Mouse (Mus musculus): ENCODE data around the gene Polg2. TPM values are rescaled to one million over a fixed set of nuclear protein-coding genes. Genes with fewer than 3 reads are reported as not detected.
A peak's percentile ranks its signal among the peaks of the same experiment; 100 is the strongest.
"Not testable (repeated sequence)": the region's sequence is repeated elsewhere in the genome, so short reads cannot be mapped to it uniquely, and the experiment has no call there.

Polg2 gene
- polyA plus RNA-seq, 1 experiment from 2014 or later, result 9.3 TPM

DNA sequence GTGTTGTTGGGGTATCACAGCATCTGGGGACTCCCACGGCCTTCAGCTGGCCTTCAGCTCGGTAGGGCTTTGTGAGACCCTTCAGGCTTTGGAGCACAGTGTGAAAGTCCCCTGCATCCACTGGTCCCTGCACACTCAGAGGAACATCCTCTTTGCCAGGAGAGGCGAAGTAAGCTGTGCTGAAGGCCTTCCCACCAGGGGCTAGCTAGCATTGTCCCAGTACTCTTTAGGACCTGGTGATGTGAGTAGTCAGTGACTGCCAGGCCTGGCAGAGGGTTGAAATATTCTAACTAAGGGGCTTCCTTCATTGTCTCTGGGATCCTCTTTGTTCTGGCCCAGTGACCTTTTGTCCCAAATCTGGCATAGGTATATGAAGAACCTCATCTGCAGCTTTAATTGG lies 42.7 kb downstream of the Polg2 start:
- Histone ChIP-seq H3K36me3 (ENCODE audit: control insufficient read depth, insufficient read depth, low read length) (no peaks in the 10 kb centered on the region), H3K27ac (ENCODE audit: low read depth, low read length) (no peak overlapping the region; the same call in 1 of the 2 replicates), H3K4me3 (ENCODE audit: low read depth, low read length) (no peak overlapping the region), H3K9ac (ENCODE audit: low read depth, low read length) (no peak overlapping the region), H3K9me3 (ENCODE audit: control insufficient read depth, low read length) (no peaks in the 10 kb centered on the region), H3K4me2 (no peak overlapping the region), H3K27me3 (replicated peaks; ENCODE audit: control insufficient read depth, insufficient read depth, low read length) (no peaks in the 10 kb centered on the region), H3K4me1 (replicated peaks; ENCODE audit: control insufficient read depth, insufficient read depth, low read length) (peaks cover 4% of the 10 kb centered on the region; the same call in 1 of the 2 replicates)
- 74% methylated on average over 3 of the region's 3 CpGs for WGBS
- DNase-seq (ENCODE audit: low spot score) (no peak), ATAC-seq (replicated peaks; ENCODE audit: low FRiP score) (no peak)

DNA sequence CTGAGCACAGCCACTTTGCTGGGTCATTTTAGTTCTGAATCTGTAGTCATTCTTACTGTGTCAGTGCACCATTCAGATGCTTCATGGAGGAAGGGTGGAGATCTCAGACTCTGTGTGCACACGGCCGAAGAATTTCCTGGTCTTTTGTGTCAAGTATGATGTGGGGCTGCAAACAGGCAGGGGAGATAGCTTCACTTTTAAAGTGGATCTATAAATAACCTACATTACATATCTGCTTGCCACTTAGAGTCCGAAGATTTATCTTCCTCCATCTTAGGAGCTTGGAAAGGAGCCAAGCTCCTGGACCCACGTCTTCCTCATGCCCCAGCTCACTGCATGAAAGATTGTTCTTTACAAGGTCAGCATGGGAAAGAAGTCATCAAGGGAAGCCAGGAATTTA lies 48.6 kb downstream of the Polg2 start:
- Histone ChIP-seq H3K9me3 (ENCODE audit: control insufficient read depth, low read length) (0 out of 2 replicates have a peak, but pooled peaks cover 2% of the 10 kb centered on the region), H3K27ac (ENCODE audit: low read depth, low read length) (no peak overlapping the region), H3K4me1 (replicated peaks; ENCODE audit: control insufficient read depth, insufficient read depth, low read length) (peaks cover 11% of the 10 kb centered on the region), H3K9ac (ENCODE audit: low read depth, low read length) (no peak overlapping the region), H3K4me3 (ENCODE audit: low read depth, low read length) (no peak overlapping the region), H3K36me3 (ENCODE audit: control insufficient read depth, insufficient read depth, low read length) (no peaks in the 10 kb centered on the region), H3K27me3 (replicated peaks; ENCODE audit: control insufficient read depth, insufficient read depth, low read length) (no peaks in the 10 kb centered on the region), H3K4me2 (no peak overlapping the region)
- no peak for DNase-seq (ENCODE audit: low spot score)
- 63% methylated on average over 4 of the region's 4 CpGs for WGBS
- ATAC-seq (replicated peaks; ENCODE audit: low FRiP score), result no peak

DNA sequence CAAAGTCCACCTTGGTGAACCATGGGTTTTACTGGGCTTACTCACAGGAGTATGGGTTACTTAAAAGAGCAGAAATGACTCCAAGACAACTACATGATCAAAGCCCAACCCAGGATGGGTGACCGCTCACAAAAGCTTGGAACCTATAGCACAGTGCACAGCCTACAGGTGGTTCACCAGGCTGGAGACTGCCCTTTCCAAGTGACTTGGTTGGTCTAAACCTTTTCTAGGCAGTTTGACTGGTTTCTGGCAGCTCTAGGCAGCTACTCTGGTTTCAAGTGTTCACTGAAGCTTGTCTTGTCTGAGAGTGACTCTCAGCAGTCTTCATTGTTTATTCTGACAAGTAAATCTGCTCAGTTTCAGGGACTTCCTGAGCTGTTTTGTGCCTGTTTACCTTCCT lies 49.7 kb downstream of the Polg2 start:
- 83% methylated on average over 1 of the region's 1 CpGs for WGBS
- H3K4me1 ChIP-seq (replicated peaks; ENCODE audit: control insufficient read depth, insufficient read depth, low read length), result peaks cover 12% of the 10 kb centered on the region

DNA sequence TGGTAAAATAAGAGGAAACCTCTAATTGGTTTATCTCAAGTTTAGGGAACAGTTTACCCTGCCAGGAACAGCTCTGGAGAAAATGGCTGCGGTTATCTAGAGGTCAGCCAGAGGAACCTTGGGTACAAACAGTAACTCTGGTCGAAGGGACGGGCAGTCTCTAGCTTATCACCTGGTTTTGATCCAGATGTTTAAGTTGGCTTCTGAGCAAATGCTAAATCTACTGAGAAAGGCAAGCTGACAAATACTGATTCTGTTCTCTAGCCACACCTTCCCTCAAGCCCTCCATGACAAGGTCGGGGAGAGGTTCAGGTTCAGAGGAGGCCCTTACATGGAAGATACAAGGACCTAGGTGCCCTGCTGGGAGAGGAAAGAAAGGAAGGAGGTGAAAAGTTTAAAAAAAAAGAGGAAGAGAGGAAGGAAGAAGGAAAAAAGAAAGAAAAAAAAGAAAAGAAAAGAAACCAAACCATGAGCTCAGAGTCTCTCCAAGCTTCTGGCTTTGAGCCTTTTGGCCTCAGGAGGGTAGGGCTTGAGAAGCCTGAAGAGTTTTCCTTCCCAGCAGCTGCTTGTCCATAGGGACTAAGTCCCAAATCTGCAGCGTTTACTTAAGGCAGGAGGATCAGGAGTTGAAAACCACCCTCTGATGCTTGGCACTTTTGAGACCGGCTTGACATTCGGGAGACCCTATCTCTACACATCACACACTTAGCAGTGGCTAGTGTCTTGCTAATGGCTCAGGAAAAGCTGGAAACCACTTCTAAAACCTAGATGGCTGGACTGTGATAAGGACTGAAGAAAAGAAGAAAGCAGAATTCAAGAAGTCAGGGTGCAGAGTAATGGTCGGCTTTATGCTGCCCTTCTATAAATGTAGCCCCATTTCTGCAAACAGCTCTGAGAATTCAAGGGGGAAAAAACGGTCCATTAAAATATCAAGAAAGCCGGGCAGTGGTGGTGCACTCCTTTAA lies 50.7 kb downstream of the Polg2 start:
- Histone ChIP-seq H3K27ac (ENCODE audit: low read depth, low read length) (no peak overlapping the region), H3K4me1 (replicated peaks; ENCODE audit: control insufficient read depth, insufficient read depth, low read length) (peaks cover 15% of the 10 kb centered on the region), H3K4me3 (ENCODE audit: low read depth, low read length) (no peak overlapping the region), H3K27me3 (replicated peaks; ENCODE audit: control insufficient read depth, insufficient read depth, low read length) (no peaks in the 10 kb centered on the region), H3K9me3 (ENCODE audit: control insufficient read depth, low read length) (0 out of 2 replicates have a peak, but pooled peaks cover 2% of the 10 kb centered on the region), H3K4me2 (no peak overlapping the region), H3K36me3 (ENCODE audit: control insufficient read depth, insufficient read depth, low read length) (no peaks in the 10 kb centered on the region), H3K9ac (ENCODE audit: low read depth, low read length) (no peak overlapping the region)
- DNase-seq (ENCODE audit: low spot score), result no peak
- ATAC-seq (replicated peaks; ENCODE audit: low FRiP score), result peak; percentile 36; the same call in 1 of the 2 replicates
- WGBS, result 42% methylated on average over 10 of the region's 10 CpGs

More for the DNA sequence above, 49.7 kb downstream of the Polg2 start:
- ATAC-seq (replicated peaks; ENCODE audit: low FRiP score) (no peak), DNase-seq (ENCODE audit: low spot score) (no peak)
- Histone ChIP-seq H3K27ac (ENCODE audit: low read depth, low read length) (no peak overlapping the region), H3K9me3 (ENCODE audit: control insufficient read depth, low read length) (0 out of 2 replicates have a peak, but pooled peaks cover 2% of the 10 kb centered on the region), H3K27me3 (replicated peaks; ENCODE audit: control insufficient read depth, insufficient read depth, low read length) (no peaks in the 10 kb centered on the region), H3K9ac (ENCODE audit: low read depth, low read length) (no peak overlapping the region), H3K36me3 (ENCODE audit: control insufficient read depth, insufficient read depth, low read length) (no peaks in the 10 kb centered on the region), H3K4me3 (ENCODE audit: low read depth, low read length) (no peak overlapping the region), H3K4me2 (no peak overlapping the region)

DNA sequence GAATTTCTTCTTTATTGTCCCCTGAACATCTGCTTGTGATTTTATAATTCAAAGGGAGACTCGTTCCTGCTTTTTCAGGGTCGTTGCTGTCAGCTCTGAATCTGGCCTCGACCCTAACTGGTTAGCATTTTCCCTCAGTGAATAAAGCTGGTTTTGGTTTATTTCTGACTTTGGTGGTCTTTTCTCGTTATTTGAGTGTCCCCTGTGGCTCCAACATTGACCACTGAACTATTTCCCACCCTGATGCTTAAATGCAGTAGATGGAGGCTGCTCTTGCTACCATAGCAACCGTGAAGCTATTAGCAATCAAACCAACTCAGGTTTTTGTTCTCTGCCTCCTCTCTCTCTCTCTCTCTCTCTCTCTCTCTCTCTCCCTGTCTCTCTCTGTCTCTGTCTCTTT lies 51.4 kb downstream of the Polg2 start:
- Histone ChIP-seq H3K9me3 (ENCODE audit: control insufficient read depth, low read length) (0 out of 2 replicates have a peak, but pooled peaks cover 2% of the 10 kb centered on the region), H3K9ac (ENCODE audit: low read depth, low read length) (no peak overlapping the region), H3K4me2 (no peak overlapping the region), H3K27ac (ENCODE audit: low read depth, low read length) (no peak overlapping the region; the same call in 1 of the 2 replicates), H3K4me3 (ENCODE audit: low read depth, low read length) (no peak overlapping the region), H3K27me3 (replicated peaks; ENCODE audit: control insufficient read depth, insufficient read depth, low read length) (no peaks in the 10 kb centered on the region), H3K36me3 (ENCODE audit: control insufficient read depth, insufficient read depth, low read length) (no peaks in the 10 kb centered on the region), H3K4me1 (replicated peaks; ENCODE audit: control insufficient read depth, insufficient read depth, low read length) (peaks cover 21% of the 10 kb centered on the region)
- DNase-seq (ENCODE audit: low spot score), result no peak
- WGBS, result 73% methylated on average over 5 of the region's 5 CpGs
- ATAC-seq (replicated peaks; ENCODE audit: low FRiP score), result no peak

DNA sequence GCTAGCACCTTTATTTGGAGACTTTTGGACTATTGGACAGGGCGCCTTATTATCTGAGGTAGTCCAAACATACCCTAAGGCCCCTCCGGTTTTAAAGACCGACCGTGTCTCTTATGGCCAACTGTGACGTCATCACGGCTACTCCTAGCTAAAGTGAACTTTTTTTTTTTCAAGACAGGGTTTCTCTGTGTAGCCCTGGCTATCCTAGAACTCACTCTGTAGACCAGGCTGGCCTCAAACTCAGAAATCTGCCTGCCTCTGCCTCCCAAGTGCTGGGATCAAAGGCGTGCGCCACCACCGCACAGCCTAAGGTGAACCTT lies 54.5 kb downstream of the Polg2 start:
- H3K4me2 ChIP-seq; H3K4me3 ChIP-seq (ENCODE audit: low read depth, low read length); DNase-seq (ENCODE audit: low spot score); H3K36me3 ChIP-seq (ENCODE audit: control insufficient read depth, insufficient read depth, low read length); H3K27me3 ChIP-seq (replicated peaks; ENCODE audit: control insufficient read depth, insufficient read depth, low read length); H3K9ac ChIP-seq (ENCODE audit: low read depth, low read length); H3K27ac ChIP-seq (ENCODE audit: low read depth, low read length); H3K9me3 ChIP-seq (ENCODE audit: control insufficient read depth, low read length); ATAC-seq (replicated peaks; ENCODE audit: low FRiP score): not testable (repeated sequence)
- H3K4me1 ChIP-seq (replicated peaks; ENCODE audit: control insufficient read depth, insufficient read depth, low read length), result peaks cover 27% of the 10 kb centered on the region
- 87% methylated on average over 9 of the region's 9 CpGs for WGBS

DNA sequence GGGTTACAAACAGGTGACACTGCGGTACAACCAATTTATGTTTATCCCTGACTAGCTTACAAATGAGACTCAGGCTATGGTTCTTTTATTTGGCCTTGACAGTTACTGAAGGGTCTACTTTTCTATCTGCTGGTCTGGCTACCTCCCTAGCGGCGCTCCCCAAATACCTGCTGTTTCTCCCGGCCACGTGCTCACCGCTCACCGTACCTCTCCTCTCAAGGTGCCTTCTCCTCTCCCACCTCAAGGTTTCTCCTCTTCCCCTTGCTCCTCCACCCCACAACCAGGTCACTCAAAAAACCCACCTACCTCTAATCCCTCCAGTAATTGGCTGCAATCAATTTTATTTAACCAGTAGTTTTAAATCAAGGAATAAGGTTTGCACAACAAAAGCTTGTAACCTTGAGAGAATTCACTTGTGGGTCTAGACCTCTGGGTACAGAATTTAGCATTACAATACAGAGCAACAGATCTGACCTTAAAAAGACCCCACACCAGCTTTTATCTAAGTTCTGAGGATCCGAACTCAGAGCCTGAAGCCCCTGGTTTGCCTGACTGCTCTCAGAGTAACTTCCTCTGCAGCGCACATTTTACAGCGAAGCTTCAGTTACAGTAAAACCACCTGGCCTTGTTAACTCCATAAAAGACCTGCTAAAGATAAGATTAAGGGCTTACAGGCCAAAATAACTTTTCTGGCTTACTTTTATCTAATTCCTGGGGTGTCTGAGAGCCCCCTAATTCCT lies 55.0 kb downstream of the Polg2 start:
- no peak overlapping the region; the same call in 1 of the 2 replicates for H3K4me2 ChIP-seq
- no peak overlapping the region for H3K9ac ChIP-seq (ENCODE audit: low read depth, low read length)
- H3K4me3 ChIP-seq (ENCODE audit: low read depth, low read length), result no peak overlapping the region
- no peaks in the 10 kb centered on the region for H3K9me3 ChIP-seq (ENCODE audit: control insufficient read depth, low read length)
- 82% methylated on average over 10 of the region's 10 CpGs for WGBS
- no peaks in the 10 kb centered on the region for H3K27me3 ChIP-seq (replicated peaks; ENCODE audit: control insufficient read depth, insufficient read depth, low read length)
- H3K36me3 ChIP-seq (ENCODE audit: control insufficient read depth, insufficient read depth, low read length), result no peaks in the 10 kb centered on the region
- no peak for ATAC-seq (replicated peaks; ENCODE audit: low FRiP score)
- DNase-seq (ENCODE audit: low spot score), result no peak
- H3K27ac ChIP-seq (ENCODE audit: low read depth, low read length), result no peak overlapping the region
- H3K4me1 ChIP-seq (replicated peaks; ENCODE audit: control insufficient read depth, insufficient read depth, low read length), result peaks cover 27% of the 10 kb centered on the region

DNA sequence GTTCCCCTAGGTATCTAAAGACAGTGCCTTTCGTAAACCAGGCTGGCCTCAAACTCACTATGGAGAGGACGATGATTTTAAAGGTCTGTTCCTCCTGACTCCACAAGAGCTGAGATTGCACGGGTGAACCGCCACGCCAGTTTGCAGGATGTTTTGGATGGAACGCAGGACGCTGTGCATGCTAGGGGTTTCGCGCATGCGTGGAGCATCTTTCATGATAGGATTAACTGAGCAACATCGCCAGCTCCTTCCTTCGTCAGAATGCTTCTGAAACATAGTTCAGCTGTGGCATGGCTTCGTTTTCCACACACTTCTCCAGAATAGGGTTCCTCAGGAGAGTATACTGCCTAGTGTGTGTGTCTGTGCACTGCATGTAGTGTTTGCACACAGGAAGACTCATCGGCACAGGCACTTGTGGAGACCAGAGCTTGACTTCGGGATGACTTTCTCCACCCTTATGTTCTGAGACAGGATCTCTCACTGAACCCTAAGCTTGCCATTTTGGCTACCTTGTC lies 55.7 kb downstream of the Polg2 start:
- H3K9me3 ChIP-seq (ENCODE audit: control insufficient read depth, low read length), result no peaks in the 10 kb centered on the region
- DNase-seq (ENCODE audit: low spot score) (no peak), ATAC-seq (replicated peaks; ENCODE audit: low FRiP score) (no peak)
- no peaks in the 10 kb centered on the region for H3K27me3 ChIP-seq (replicated peaks; ENCODE audit: control insufficient read depth, insufficient read depth, low read length)
- no peaks in the 10 kb centered on the region for H3K36me3 ChIP-seq (ENCODE audit: control insufficient read depth, insufficient read depth, low read length)
- peaks cover 24% of the 10 kb centered on the region for H3K4me1 ChIP-seq (replicated peaks; ENCODE audit: control insufficient read depth, insufficient read depth, low read length)
- H3K4me2 ChIP-seq, result peak overlapping the region; percentile 28; the same call in 1 of the 2 replicates
- H3K4me3 ChIP-seq (ENCODE audit: low read depth, low read length), result no peak overlapping the region
- 65% methylated on average over 15 of the region's 15 CpGs for WGBS
- H3K9ac ChIP-seq (ENCODE audit: low read depth, low read length), result no peak overlapping the region
- no peak overlapping the region for H3K27ac ChIP-seq (ENCODE audit: low read depth, low read length)

Data from liver, embryonic 11.5 days (tissue).